Mouse (Mus musculus) gastrocnemius, postnatal 25 days (tissue): ENCODE results near the gene Reg3b. TPM values are rescaled to one million over a fixed set of nuclear protein-coding genes. Genes with fewer than 3 reads are reported as not detected.
"Not testable (repeated sequence)": the region's sequence is repeated elsewhere in the genome, so short reads cannot be mapped to it uniquely, and the experiment has no call there.

Experiments used
- DNase-seq: peaks from one replicate; pipeline ENCODE4 v3.0.0; 2022
- long read RNA-seq, 2 experiments: library from polyadenylated mRNA; stranded (forward); transcript quantifications; one replicate each; pipeline ENCODE4 v2.0.0; 2021
- total RNA-seq, 2 experiments: library from RNA; stranded (reverse); gene quantifications; 1 replicate in 1 of 2; 2 replicates in 1 of 2; pipeline ENCODE4 v1.2.3; 2021

Reg3b gene
- total RNA-seq = not detected
- long read RNA-seq, experiment 1 = 0 reads
- long read RNA-seq, experiment 2 = 0 reads

DNA sequence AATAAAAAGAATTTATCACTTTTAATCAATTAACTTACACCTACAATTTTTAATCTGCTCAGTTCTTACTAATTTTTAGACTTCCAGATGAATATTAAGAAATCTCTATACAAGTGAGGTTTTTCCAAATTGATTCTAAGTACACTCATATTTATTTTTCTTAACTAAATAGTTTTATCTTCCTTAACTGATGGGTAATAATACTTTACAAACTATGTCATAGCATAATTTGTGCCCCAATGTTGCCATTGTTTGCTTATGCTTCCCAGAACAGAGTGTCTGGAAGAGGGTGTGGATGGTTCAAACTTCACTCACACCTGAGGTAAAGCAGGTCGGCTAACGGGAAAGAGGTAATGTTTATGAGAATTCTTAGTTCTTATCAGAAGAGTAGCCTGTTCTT, at the start of gene Reg3b:
Reg3b (plus strand) TSS at position 301 of the 400 bp plus-strand sequence.
- DNase-seq = no peak

GRCm38 (mm10) chr6:78327798-78328197, 42.7 kb upstream of the Reg3b start:
- no peak for DNase-seq

- DNase-seq = no peak
Observed at GRCm38 (mm10) chr6:78329166-78329565, 41.3 kb upstream of the Reg3b start.

DNA sequence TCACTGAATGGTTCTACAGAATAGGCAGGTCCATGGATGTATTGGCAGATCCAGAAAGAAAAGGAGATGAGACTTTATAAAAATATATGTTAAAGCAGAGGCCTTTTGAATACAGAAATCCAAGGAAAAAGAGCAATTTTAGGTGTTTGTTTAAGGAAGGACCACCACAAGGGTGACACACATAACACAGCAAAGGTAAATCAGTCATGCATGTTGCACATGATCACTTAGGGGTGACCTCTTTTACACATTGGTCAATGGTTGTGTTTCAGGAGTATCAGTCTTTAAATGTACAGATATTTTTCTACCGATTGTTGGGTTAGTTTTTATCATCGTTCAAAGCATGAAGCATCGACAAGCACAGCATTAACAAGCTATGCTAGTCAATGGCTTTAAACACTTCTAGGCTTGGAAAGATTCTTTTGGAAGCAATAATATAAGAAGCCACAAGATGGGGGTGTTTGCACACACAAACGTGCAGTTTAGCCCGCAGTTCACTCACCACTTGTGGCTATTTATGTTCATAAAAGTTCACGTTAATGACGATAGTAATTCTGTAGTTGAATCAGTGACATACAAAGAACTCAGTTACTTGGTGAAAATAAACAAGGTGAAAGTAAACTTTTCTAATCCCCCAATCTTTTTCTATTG, 38.4 kb upstream of the Reg3b start:
- no peak for DNase-seq

DNA sequence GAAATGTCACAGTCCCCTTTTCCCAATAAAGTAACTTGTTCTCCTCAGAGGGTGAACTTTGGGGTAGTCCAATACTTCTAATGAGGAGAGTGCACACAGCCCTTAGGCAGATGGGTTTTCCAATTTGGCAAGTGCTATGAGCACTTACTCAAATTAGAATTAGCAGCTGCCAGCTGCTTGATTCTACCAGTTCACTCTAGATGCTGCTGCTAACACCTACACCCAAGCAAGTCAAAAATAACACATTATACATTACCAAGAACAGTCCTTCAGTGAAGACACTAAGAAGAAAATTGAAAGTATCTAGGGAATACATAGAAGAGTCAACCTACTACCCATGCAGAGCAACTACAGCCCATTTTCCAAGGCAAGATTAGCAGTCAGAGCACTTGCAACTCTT, 30.2 kb upstream of the Reg3b start:
- no peak for DNase-seq

DNA sequence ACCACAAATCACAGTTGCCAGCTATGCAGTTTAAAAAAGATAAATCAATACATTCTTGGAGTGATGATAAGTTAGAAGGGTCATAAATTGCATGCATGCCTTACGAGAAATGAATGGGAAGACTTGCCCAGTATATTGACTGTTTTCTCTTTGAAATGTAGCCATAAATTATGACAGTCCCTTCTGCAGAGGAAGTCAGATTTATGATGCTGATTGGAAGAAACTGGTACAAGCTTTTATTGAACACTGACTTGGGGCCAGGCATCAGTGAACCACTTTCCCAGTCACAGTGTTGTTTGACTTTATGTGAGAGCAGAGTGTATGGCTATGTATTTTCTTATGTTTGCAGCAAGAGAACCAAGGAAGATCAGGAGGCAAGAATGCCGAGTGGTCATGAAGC, 28.8 kb upstream of the Reg3b start:
- no peak for DNase-seq

DNA sequence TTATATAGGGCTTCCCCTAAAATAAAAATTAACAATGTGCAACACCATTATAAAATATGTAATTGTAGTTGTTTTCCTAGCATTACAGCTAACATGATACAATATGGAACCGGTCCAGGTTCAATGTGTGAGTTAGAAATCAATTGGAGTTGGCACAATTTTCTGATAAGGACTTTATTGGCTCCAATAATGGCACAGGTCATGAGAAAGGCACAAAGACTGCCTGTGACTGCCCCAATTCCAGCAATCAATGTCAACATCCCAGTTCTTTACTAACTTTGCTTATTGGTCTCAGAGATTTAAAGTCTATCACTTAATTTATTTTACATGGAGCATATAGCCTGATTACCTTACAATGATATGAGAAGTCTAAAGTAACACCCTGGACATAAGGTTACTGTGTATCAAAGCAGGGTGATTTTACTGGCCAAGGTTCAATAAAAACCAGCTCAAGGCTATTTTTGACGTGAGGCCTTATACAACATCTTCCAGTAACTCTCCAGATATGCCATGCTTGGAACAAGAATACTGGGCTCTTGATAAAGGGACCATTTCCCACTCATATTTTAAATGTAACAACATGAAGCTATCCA, 8.4 kb upstream of the Reg3b start:
- DNase-seq = no peak

- no peak for DNase-seq
Observed at GRCm38 (mm10) chr6:78378765-78379164, 8.3 kb downstream of the Reg3b start, which contains the start of gene Reg3d. Gene Reg3d (minus strand): TSS chr6:78378865.

GRCm38 (mm10) chr6:78380409-78380808, 10.0 kb downstream of the Reg3b start, which contains the start of gene Reg3a:
Gene Reg3a (plus strand): TSS chr6:78380709.
- DNase-seq = no peak

GRCm38 (mm10) chr6:78385609-78386008, 15.2 kb downstream of the Reg3b start:
- DNase-seq = no peak

DNA sequence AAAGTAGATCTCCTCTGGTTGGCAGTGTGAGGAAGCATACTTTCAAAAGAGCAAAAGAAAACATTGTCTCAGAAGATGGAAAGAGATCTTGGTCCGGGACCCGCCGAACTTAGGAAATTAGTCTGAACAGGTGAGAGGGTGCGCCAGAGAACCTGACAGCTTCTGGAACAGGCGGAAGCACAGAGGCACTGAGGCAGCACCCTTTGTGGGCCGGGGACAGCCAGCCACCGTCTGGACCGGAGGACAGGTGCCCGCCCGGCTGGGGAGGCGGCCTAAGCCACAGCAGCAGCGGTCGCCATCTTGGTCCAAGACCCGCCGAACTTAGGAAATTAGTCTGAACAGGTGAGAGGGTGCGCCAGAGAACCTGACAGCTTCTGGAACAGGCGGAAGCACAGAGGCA, 24.9 kb downstream of the Reg3b start, which contains the start of gene Reg2:
Reg2 (plus strand) TSS at position 301 of the 400 bp plus-strand sequence.
- DNase-seq = not testable (repeated sequence)

DNA sequence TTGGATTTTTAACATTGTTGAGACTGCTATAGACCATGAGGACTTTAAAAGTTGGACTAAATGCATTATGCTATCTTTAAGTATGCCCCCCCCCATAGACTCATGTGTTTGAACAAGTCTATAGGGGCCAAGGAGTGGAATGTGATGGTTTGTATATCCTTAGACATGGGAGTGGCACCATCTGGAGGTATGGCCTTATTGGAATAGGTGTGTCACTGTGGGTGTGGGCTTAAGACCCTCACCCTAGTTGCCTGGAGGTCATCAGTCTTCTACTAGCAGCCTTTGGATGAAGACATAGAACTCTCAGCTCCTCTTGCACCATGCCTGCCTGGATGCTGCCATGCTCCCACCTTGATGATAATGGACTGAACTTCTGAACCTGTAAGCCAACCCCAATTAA, 52.0 kb downstream of the Reg3b start, which contains the start of gene Reg1:
Reg1 (plus strand) TSS at position 301 of the 400 bp plus-strand sequence.
- not testable (repeated sequence) for DNase-seq

Other genes with a start within 250 kb of the Reg3b start
- not detected for gene Reg3d, start 8.2 kb downstream of the Reg3b start, total RNA-seq
- gene Reg3a, start 10.1 kb downstream of the Reg3b start, total RNA-seq = not detected
- not detected for gene Reg2, start 25.0 kb downstream of the Reg3b start, total RNA-seq
- not detected for gene Reg1, start 52.1 kb downstream of the Reg3b start, total RNA-seq
- gene Reg3g, start 98.2 kb downstream of the Reg3b start, total RNA-seq = not detected